Mouse (Mus musculus) neural tube, embryonic 10.5 days (tissue): ENCODE data around the gene Vav1.
A peak's percentile ranks its signal among the peaks of the same experiment; 100 is the strongest.

ENCODE experiments used
- DNase-seq: peaks from one replicate; pipeline ENCODE4 v3.0.0-alpha.2; 2017; ENCODE audit warnings: low spot score; ENCODE audit errors: extremely low spot score

Gene Vav1

GRCm38 (mm10) chr17:57278943-57279590, at the start of gene Vav1:
Gene Vav1 (plus strand): TSS chr17:57279100.
- DNase-seq = no peak

- DNase-seq = no peak
Measured at GRCm38 (mm10) chr17:57229851-57230727, 48.8 kb upstream of the Vav1 start.

- DNase-seq = no peak
Measured at GRCm38 (mm10) chr17:57230728-57231125, 48.2 kb upstream of the Vav1 start.

- no peak for DNase-seq
Measured at GRCm38 (mm10) chr17:57231321-57231771, 47.6 kb upstream of the Vav1 start.

- DNase-seq = no peak
Measured at GRCm38 (mm10) chr17:57232200-57232599, 46.7 kb upstream of the Vav1 start.

- no peak for DNase-seq
Measured at GRCm38 (mm10) chr17:57233038-57233437, 45.9 kb upstream of the Vav1 start.

GRCm38 (mm10) chr17:57234254-57234928, 44.5 kb upstream of the Vav1 start:
- no peak for DNase-seq

- no peak for DNase-seq
Measured at GRCm38 (mm10) chr17:57235803-57236202, 43.1 kb upstream of the Vav1 start.

GRCm38 (mm10) chr17:57237181-57237580, 41.7 kb upstream of the Vav1 start:
- no peak for DNase-seq

- no peak for DNase-seq
Measured at GRCm38 (mm10) chr17:57243650-57244370, 35.1 kb upstream of the Vav1 start.

- no peak for DNase-seq
Measured at GRCm38 (mm10) chr17:57245311-57245929, 33.5 kb upstream of the Vav1 start.

- no peak for DNase-seq
Measured at GRCm38 (mm10) chr17:57246663-57247392, 32.1 kb upstream of the Vav1 start.

GRCm38 (mm10) chr17:57247393-57248200, 31.3 kb upstream of the Vav1 start:
- peak; percentile 90 for DNase-seq

- peak; percentile 77 for DNase-seq
Measured at GRCm38 (mm10) chr17:57248201-57248699, 30.6 kb upstream of the Vav1 start, which contains the start of gene Gpr108. Gene Gpr108 (minus strand): TSS chr17:57248446.

- peak; percentile 38 for DNase-seq
Measured at GRCm38 (mm10) chr17:57248771-57249170, 30.1 kb upstream of the Vav1 start.

- DNase-seq = peak; percentile 97
Measured at GRCm38 (mm10) chr17:57249186-57250181, 29.4 kb upstream of the Vav1 start, which contains the start of gene Trip10. Gene Trip10 (plus strand): TSS chr17:57249455.

- peak; percentile 40 for DNase-seq
Measured at GRCm38 (mm10) chr17:57250461-57251160, 28.3 kb upstream of the Vav1 start.
